Mouse (Mus musculus) embryonic facial prominence, embryonic 14.5 days (tissue): ENCODE measurements around the gene Sgip1. TPM values are rescaled to one million over a fixed set of nuclear protein-coding genes. Genes with fewer than 3 reads are reported as not detected.

Experiments
- ATAC-seq: fragments of 200-750 bp; cut with Nextera tagmentation; 2 replicates; pipeline ENCODE4 v1.8.0; 2017; ENCODE audit warnings: low read depth, moderate number of reproducible peaks, moderate TSS enrichment
- DNase-seq: peaks from one replicate; pipeline ENCODE4 v3.0.0-alpha.2; 2015; ENCODE audit warnings: low spot score
- H3K27ac ChIP-seq: fragments of 300-500 bp; sonication (generic); replicated peaks from 2 replicates; pipeline ENCODE4 v1.5.1; 2014; ENCODE audit warnings: low read depth, mild to moderate bottlenecking, low read length, moderate library complexity
- H3K27me3 ChIP-seq: fragments of 300-500 bp; sonication (generic); replicated peaks from 2 replicates; pipeline ENCODE4 v1.6.1; 2014; ENCODE audit warnings: low read length; ENCODE audit not compliant: control insufficient read depth, insufficient read depth
- H3K36me3 ChIP-seq: fragments of 300-500 bp; sonication (generic); 2 replicates; pipeline ENCODE4 v1.6.1; 2014; ENCODE audit warnings: low read length, mixed read lengths; ENCODE audit not compliant: control insufficient read depth, insufficient read depth
- H3K4me1 ChIP-seq: fragments of 300-500 bp; sonication (generic); 2 replicates; pipeline ENCODE4 v1.6.1; 2014; ENCODE audit warnings: antibody characterized with exemption, low read length; ENCODE audit not compliant: control insufficient read depth, insufficient read depth
- H3K4me2 ChIP-seq: fragments of 300-500 bp; sonication (generic); 2 replicates; pipeline ENCODE4 v1.6.1; 2014; ENCODE audit warnings: low read depth, mild to moderate bottlenecking, low read length, moderate library complexity, mixed read lengths
- H3K4me3 ChIP-seq: fragments of 300-500 bp; sonication (generic); 2 replicates; pipeline ENCODE4 v1.5.1; 2014; ENCODE audit warnings: low read depth, mild to moderate bottlenecking, low read length
- H3K9ac ChIP-seq: fragments of 300-500 bp; sonication (generic); 2 replicates; pipeline ENCODE4 v1.6.1; 2014; ENCODE audit warnings: low read depth, mild to moderate bottlenecking, low read length, moderate library complexity, mixed read lengths
- H3K9me3 ChIP-seq: fragments of 300-500 bp; sonication (generic); 2 replicates; pipeline ENCODE4 v1.6.1; 2016; ENCODE audit warnings: low read length; ENCODE audit not compliant: control insufficient read depth
- WGBS: fragments of 180-500 bp; shearing (Covaris S2); extraction: QIAGEN DNeasy Blood & Tissue Kit; methylation state at CpG from one replicate; pipeline ENCODE4 v1.1.7; 2014; 5-methylcytosine and 5-hydroxymethylcytosine counted together
- polyA plus RNA-seq: library from polyadenylated mRNA; unstranded; fragments of >200 nt; fragmentation: Nextera tagmentation; extraction: Ambion mirVana; gene quantifications from 2 replicates; pipeline ENCODE4 v1.2.1, GENCODE M21; 2014

Gene Sgip1
- polyA plus RNA-seq, 1 experiment from 2014 or later: 4.0 TPM

DNA sequence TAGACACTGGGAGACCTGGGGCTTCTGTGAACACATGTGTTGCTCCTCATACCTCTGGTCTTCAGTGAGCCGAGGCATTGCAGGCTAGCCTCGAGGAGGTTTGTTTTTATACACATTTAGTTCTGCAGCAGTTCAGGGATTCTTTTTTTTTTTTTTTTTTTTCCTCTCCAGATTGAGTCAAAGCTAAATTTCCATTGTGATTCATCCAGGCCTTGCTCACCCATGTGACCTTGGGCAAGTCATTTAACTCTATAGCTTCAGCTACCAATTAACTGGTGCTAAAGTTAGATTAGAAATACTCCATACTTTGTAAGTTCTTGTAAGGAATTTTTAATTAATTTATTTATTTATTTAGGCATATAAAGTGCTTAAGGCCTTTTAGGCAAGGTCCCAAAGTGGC, 145.4 kb downstream of the Sgip1 start:
- H3K36me3 ChIP-seq: no peaks in the 10 kb centered on the region
- H3K27ac ChIP-seq: no peak overlapping the region
- WGBS: 67% methylated on average over 2 of the region's 2 CpGs
- ATAC-seq (no peak), DNase-seq (no peak)
- no peaks in the 10 kb centered on the region for H3K4me1 ChIP-seq
- no peak overlapping the region for H3K4me2 ChIP-seq
- H3K4me3 ChIP-seq: no peak overlapping the region
- no peak overlapping the region for H3K9ac ChIP-seq
- H3K27me3 ChIP-seq: no peaks in the 10 kb centered on the region
- no peaks in the 10 kb centered on the region for H3K9me3 ChIP-seq

DNA sequence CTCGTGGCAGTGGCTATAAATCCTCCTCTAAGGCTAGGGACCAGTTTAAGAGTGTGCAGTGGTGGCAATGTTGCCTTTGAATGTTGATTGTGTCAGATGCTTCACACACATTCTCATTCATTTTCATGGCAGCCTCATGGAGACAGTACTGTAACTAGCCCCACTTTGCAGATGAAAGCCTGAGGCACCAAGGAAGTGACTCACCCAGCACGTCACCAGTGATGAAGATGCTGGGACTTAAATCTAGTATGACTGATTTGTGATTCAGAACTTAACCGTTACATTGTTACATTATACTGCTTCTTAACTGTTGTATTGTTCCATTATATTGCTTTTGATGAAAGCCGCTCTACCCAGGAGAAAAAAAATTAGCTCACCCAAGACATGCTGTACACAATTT, 145.8 kb downstream of the Sgip1 start:
- H3K27ac ChIP-seq: no peak overlapping the region

DNA sequence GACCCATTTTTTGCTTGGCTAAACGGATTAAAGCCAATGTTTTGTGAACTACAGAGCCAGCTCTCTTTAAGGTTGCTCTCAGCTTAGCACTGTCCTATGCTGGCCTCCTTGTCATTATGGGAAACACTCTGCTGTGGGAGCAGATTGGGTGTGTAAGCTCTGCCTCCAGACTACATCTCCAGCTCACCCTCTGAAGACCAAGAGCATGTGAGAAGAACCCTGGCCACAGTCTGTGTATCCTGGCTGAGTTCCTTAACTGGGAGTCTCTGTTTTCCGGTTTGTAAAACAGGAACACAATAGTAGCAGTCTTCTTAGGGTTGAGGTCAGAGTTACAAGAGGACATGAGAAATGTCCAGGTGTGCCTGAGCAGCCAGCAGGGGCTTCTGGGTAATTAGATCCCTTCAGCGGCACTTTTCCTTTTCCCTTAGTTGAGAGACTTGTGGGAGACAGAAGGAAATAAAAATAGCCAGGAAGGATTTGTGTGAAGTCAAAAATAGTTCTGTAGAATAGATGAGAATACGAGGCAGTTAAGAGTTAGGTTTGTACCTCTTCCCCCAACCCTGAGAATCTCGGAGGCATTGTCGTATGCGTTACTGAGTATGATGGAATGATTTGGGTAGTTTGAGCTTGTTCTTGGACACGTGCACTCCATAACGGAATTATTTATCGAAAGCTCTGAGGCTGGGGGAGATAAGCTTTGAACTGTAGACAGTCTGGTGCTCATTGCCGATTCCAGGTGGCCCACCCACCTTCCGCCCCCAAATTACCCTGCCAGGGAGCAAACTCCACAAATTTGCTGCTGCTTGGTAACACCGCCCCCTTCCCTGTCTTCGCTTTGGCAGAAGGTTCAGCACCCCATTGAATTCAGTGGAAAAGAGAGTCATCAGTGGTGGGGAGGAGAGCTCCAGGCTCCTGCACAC, 146.9 kb downstream of the Sgip1 start:
- H3K4me1 ChIP-seq: no peaks in the 10 kb centered on the region
- no peak overlapping the region for H3K9ac ChIP-seq
- no peaks in the 10 kb centered on the region for H3K9me3 ChIP-seq
- DNase-seq: no peak
- no peaks in the 10 kb centered on the region for H3K36me3 ChIP-seq
- no peak for ATAC-seq
- H3K27me3 ChIP-seq: no peaks in the 10 kb centered on the region
- WGBS: 75% methylated on average over 14 of the region's 14 CpGs
- H3K27ac ChIP-seq: no peak overlapping the region
- H3K4me2 ChIP-seq: no peak overlapping the region
- H3K4me3 ChIP-seq: no peak overlapping the region

More for the DNA sequence above, 145.8 kb downstream of the Sgip1 start:
- Histone ChIP-seq H3K4me1 (no peaks in the 10 kb centered on the region), H3K4me2 (no peak overlapping the region), H3K9ac (no peak overlapping the region), H3K36me3 (no peaks in the 10 kb centered on the region), H3K9me3 (no peaks in the 10 kb centered on the region), H3K4me3 (no peak overlapping the region), H3K27me3 (no peaks in the 10 kb centered on the region)
- ATAC-seq: no peak
- WGBS: 85% methylated on average over 4 of the region's 4 CpGs
- no peak for DNase-seq

DNA sequence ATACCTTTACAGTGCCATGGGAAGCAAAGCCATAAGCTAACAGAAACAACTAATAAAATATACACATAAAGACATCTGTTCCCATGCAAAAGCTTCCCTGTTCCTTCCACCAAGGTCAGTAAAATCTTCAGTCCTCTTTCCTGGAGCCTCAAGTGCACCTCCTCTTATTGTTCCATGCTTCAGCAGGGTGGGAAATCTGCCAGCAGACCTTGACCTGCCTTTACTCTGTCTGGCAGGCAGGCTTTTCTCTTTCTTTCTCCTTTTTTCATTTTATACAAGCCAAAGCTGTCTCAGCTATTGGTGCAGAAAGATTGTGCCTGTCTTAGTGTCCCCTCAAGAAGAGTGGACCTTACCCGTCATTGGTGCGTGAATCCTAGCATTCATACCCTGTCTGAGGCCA, 154.8 kb downstream of the Sgip1 start:
- DNase-seq (no peak), ATAC-seq (no peak)
- Histone ChIP-seq H3K4me2 (no peak overlapping the region), H3K9ac (no peak overlapping the region), H3K4me1 (no peaks in the 10 kb centered on the region), H3K36me3 (0 out of 2 replicates have a peak, but pooled peaks cover 4% of the 10 kb centered on the region), H3K27me3 (no peaks in the 10 kb centered on the region), H3K9me3 (peaks cover 11% of the 10 kb centered on the region; the same call in 1 of the 2 replicates), H3K27ac (no peak overlapping the region), H3K4me3 (no peak overlapping the region)
- WGBS: 96% methylated on average over 2 of the region's 2 CpGs

DNA sequence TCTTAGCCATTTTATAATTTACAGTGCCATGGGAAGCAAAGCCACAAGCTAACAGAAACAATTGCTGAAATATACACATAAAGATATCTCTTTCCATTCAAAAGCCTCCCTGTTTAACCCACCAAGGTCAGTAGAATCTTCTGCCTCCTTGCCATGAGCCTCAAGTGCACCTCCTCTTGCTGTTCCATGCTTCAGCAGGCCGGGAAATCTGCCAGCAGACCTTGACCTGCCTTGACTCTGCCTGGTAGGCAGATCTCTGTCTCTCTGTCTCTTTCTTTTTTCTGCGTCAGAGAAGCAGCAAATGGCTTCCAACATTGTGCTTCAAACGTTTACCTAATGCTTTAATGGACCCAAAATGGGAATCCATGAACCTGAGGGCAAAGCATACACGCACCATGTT, 157.9 kb downstream of the Sgip1 start:
- 76% methylated on average over 4 of the region's 4 CpGs for WGBS
- Histone ChIP-seq H3K9ac (no peak overlapping the region), H3K27ac (no peak overlapping the region), H3K4me1 (no peaks in the 10 kb centered on the region), H3K27me3 (no peaks in the 10 kb centered on the region), H3K4me2 (no peak overlapping the region), H3K9me3 (peaks cover 11% of the 10 kb centered on the region; the same call in 1 of the 2 replicates), H3K36me3 (0 out of 2 replicates have a peak, but pooled peaks cover 4% of the 10 kb centered on the region), H3K4me3 (no peak overlapping the region)
- no peak for ATAC-seq
- no peak for DNase-seq

DNA sequence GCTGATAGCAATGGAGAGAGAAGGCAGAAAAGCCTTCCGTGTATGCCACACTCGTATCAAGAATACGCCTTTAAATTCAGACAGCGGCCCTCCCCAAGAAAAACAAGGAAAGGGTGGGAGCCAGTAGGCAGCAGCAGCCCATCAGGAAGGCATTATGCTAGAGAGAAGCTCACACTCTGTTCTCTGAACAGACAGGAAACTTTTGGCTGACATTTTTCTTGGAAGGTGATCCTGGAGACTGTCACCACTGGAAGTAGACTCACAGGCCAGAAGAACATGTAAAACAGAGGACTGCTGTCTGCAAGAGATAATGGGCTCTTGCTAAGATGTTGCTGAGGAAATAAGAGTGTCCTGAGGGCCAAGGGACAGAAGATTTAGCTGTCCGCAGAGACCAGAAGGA, 158.6 kb downstream of the Sgip1 start:
- ATAC-seq (no peak), DNase-seq (no peak)
- Histone ChIP-seq H3K9ac (no peak overlapping the region), H3K4me2 (no peak overlapping the region), H3K36me3 (0 out of 2 replicates have a peak, but pooled peaks cover 4% of the 10 kb centered on the region), H3K9me3 (peaks cover 11% of the 10 kb centered on the region; the same call in 1 of the 2 replicates), H3K4me3 (no peak overlapping the region), H3K27me3 (no peaks in the 10 kb centered on the region), H3K27ac (no peak overlapping the region), H3K4me1 (no peaks in the 10 kb centered on the region)
- 90% methylated on average over 5 of the region's 5 CpGs for WGBS

DNA sequence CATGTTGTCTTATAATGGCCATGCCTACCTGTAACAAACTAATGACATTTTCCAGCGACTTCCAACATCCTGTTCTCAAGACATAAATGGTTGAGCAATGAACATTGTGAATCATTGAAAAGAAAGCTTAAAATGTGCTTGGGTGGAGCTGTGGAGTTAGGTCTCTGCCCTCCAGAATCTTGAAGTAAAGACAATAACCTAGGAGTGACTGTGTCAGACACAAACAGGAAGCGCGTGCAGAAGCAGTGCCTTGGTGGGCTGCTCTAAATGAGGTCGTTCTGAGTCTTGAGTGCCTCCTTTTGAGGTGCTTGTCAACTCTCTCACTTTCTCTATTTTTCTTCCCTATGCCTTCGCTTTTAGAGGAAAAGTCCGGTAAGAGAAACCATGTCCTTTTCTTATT, 159.1 kb downstream of the Sgip1 start:
- 89% methylated on average over 6 of the region's 6 CpGs for WGBS
- H3K9me3 ChIP-seq: peaks cover 11% of the 10 kb centered on the region; the same call in 1 of the 2 replicates
- H3K27ac ChIP-seq: no peak overlapping the region
- ATAC-seq (no peak), DNase-seq (no peak)
- no peak overlapping the region for H3K4me2 ChIP-seq
- H3K27me3 ChIP-seq: no peaks in the 10 kb centered on the region
- H3K4me3 ChIP-seq: no peak overlapping the region
- no peaks in the 10 kb centered on the region for H3K4me1 ChIP-seq
- H3K9ac ChIP-seq: no peak overlapping the region
- 0 out of 2 replicates have a peak, but pooled peaks cover 4% of the 10 kb centered on the region for H3K36me3 ChIP-seq

DNA sequence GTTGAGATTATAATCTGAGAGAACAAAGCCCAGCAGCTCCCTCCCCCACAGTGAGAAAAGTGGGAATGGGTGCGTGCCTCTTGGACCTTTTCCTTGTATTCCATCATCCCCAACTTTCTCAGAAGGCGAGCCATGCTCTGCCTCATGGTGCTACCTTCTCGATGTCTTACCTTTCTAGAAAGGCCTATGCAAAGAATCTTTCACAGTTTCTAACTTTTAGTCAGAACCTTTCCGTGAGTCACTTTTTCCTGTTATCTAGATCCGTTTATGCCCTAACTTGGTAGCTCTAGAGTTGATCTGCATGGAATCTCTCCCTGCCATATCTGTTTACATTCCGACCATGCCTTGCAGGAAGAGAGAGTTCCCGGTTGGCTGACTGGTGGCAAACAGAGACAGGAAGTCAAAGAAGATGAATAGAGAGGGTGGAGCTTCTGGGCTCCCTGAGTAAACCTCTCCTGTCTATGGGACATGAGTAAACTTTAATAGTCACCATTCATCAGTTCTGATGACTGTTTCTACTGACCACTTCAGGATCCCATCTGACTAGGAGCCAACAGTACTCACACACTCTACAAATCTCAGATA, 166.8 kb downstream of the Sgip1 start:
- 67% methylated on average over 7 of the region's 7 CpGs for WGBS
- no peak for ATAC-seq

More for the DNA sequence above, 166.8 kb downstream of the Sgip1 start:
- no peak for DNase-seq
- Histone ChIP-seq H3K4me2 (no peak overlapping the region), H3K9ac (no peak overlapping the region), H3K27me3 (no peaks in the 10 kb centered on the region), H3K9me3 (no peaks in the 10 kb centered on the region), H3K27ac (no peak overlapping the region), H3K4me1 (no peaks in the 10 kb centered on the region), H3K36me3 (no peaks in the 10 kb centered on the region), H3K4me3 (no peak overlapping the region)
